Mouse (Mus musculus) kidney, adult 18-20 months (tissue): Measurements from ENCODE around the gene Ncaph.
A peak's percentile ranks its signal among the peaks of the same experiment; 100 is the strongest.
"Not testable (repeated sequence)": the region's sequence is repeated elsewhere in the genome, so short reads cannot be mapped to it uniquely, and the experiment has no call there.

Experiments used
- DNase-seq: peaks from one replicate; pipeline ENCODE4 v3.0.0; 2021

The Ncaph gene

DNA sequence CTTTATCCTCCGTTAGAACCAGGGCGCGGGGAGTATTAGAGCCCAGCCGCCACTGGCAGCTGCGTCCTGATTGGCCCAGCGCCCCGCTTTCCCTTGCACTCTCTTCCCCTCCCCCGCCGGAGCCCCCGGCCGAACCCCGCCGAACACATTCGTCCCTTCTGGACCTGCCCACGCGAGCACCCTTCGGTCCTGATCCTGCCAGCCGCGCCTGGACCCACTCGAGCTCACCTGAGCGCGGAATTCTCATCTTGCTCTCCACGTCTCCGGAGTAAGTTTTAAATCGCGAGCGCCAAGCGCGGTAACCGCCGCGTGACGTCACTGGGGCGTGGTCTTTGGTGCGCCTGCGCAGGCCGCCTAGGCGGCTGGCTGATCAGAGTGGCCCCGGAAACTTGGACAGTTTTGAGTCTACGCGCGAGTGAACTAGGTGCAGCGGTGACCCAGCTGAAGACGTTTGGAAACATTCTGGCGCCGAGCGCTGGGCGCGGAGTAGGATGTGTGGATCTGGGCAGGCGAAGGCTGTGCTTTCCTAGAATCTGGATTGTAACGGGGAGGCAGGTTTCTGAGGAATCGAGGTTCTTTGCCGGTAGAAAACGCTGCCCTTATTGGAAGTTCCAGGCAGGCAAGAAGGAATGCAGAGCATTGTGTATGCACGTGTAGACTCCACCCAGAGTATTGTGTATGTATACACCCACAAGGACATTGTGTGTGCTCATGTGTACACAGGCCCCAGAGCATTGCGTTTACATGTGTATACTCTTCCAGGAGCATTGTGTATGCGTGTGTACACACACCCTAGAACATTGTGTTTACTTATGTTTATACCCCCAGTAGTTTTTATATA lies at the start of gene Ncaph:
Gene Ncaph, minus strand, starts transcription at position 334 of the 841 bp plus-strand sequence.
- DNase-seq: peak; percentile 95

DNA sequence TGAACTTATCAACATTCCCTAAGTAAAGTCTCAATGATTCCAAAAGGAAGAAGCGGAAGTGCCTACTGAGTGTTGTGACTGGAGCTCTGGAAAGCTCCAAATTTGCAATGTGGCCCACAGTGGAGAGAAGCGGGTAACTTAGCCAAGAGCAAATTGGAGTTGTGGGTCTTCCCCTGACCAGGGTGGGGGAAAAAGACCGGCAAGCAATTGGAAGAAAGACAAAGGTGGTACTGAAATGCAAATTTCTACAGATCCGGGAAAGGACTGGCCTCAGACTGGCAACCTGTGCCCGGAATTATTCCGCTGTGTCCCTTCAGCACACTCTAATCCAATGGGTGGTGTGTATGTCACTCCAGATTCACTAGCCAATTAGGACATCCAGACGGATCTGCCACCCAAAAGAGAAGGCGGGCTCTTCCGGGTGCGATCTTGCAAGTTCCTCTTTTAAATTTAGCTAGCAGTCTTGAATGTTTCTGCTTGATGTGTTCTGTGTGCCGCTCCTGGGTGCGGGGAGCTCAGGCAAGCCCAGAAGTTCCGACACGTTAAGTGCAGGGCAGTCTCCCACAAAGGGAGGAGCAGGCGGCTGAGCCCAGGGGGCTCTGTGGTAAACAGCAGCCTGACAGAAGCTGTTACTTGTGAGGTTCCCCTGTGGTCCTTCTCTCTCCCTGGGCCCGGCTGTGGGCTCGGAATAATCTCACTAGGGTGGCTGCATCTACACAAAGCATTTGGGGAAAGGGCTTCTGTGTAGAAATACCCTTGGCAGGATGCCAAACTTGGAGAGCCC lies 49.0 kb upstream of the Ncaph start:
- DNase-seq: peak; percentile 78

DNA sequence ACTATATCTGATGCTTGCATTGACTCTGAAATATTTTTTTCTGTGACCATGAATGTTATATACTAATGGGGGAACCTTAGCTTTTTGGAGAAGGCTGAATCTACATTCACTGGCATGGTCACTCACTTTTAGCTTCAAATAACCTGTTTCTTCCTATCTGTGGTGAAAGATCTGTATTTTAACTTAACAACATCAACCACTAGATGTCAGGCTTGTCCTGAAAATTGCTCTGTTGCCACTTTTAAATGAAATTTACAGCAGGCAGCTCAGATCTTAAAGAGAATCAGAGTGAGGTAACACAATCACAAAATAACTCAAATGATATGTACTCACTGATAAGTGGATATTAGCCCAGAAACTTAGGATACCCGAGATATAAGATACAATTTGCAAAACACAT lies 32.5 kb upstream of the Ncaph start:
- DNase-seq: not testable (repeated sequence)

DNA sequence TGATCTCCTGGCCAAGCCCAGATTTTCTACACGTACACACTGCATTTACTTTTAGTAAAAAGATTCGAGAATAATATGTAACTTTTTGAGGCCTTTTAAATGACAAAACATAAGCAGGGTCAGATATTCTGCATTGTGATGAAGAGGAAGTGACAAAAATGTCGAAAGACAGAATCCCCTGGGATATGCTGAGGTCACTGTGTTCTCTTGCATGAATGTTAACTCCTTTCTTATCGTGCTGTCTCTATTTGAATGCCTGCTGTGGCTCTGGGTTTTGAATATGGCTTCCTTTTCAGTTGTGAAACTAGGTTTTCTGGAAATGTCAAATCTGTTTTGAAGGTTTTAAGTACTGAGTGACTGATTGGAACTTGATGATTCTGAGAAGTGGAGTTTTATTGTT lies 31.9 kb upstream of the Ncaph start:
- DNase-seq: no peak

DNA sequence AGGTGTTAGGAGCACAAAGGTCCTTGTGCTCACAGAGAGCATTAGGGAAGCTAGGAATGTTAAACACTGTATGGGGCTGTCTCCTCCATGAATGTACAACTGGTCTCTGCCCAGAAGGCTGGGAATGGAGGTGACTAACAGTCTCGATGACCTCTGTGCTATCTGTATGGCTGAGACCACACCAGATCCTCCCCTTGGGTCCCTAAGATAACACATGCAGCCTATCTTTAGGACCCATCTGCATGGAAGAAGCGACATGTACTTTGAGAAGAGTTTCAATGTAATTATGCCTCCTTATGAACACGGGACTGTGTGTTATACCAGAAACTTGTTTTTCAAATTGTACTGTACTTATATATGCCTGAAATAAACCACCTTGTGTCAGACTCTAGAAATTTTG lies 11.9 kb upstream of the Ncaph start:
- DNase-seq: no peak

DNA sequence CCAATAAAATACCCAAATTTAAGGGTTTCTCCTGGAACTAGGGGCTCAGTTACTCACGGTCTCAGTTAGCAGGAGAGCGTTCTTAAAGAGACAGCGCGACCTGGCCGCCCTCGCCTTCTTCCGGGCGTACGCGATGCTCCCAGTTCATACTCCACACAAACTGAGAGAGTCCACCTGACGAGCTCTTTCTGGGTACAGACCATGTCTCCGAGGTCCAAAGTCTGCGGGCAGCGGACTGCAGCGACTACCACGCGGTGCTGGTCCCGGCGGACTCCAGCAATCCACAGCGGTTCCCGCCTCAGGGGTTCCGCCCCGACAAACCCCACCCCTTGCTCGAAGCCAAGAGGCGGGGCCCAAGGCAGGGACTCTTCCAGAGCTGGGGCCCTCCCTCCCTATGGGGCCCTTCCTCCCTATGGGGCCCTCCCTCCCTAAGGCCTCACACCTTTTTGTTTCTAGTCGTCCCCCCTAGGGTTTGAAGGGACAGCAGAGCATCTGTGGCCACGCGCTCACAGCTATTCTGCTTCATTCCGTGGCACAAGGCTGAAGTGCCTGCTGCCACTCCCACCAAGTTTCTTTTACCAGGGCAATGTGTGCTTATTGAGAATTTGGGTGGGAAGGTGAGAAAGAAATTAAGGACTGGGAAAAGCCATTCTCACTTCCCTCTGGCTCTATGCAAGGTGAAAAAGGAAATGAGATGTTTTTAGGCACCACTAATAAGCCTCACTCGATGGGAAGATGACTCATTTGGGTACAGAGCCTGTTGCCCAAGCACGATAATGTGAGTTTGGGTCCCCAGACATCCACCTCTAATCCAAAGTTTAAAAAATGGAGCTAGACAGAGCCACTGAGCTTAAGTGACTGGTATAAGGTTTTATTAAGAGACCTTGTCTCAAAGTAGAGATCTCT lies 9.7 kb upstream of the Ncaph start, which contains the start of gene Itpripl1:
Gene Itpripl1, minus strand, starts transcription at position 285 of the 906 bp plus-strand sequence.
- peak; percentile 90 for DNase-seq

DNA sequence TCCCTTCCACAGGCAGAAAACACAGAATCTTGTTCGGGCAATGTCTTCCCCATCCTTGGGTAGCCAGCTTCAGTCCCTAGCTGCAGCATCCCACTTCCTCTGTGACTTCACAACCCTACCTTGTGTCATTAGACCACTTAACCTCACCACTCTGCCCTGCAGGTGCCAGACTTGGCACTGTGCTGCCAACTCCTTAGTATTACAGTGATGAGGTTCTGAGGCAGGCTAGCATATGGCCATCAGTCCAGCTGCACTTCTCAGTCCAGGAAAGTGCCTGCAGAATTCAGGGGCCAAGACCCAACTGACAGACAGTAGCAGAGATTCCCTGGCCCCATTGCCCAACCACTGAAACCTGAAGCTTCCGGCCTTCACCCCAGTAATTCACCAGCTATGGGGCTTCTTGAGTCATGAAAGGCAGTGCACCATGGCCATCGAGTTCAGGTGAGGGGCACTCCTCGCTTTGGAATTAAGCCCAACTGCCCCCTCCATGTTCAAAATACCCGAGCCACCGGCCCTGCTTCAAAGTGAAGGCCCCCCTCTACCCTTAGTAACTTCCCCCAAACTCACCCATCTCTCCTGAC lies 8.9 kb upstream of the Ncaph start:
- peak; percentile 31 for DNase-seq

DNA sequence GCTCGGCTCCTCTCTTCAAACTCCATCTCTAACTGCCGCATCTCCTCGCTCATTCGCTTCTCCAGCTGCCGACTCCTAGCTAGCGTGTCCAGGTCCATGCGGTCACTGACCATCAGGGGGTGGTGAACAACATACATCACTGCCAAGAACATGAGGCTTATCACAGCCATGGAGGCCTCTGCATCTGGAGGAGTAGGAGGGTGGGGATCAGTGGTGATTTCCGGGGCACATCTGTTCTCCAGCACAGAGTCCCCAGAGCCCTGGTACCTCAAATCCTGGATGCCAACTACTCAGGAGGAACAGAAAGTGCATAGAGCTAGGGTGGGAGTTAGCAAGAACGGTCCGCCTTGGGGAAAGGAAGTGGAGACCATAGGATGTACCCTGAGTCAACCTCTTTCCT lies 8.3 kb upstream of the Ncaph start:
- no peak for DNase-seq

DNA sequence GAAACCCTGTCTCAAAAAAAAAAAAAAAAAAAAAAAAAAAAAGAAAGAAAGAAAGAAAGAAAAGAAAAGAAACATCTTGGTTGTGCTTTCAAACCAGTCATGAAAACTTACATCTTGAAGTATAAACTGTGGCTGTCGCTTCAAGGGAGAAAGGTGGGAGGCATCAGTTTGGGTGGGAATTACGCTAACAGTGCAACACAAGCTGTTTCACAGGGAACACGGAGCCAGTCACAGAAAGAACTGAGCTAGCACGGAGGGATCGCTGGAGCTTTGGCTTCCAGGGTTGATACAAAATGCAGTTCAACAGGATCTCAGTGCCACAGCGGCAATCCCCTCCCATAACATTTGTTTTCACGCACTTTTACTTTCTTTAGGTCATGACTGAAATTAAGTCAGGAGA lies 6.3 kb upstream of the Ncaph start:
- DNase-seq: no peak

DNA sequence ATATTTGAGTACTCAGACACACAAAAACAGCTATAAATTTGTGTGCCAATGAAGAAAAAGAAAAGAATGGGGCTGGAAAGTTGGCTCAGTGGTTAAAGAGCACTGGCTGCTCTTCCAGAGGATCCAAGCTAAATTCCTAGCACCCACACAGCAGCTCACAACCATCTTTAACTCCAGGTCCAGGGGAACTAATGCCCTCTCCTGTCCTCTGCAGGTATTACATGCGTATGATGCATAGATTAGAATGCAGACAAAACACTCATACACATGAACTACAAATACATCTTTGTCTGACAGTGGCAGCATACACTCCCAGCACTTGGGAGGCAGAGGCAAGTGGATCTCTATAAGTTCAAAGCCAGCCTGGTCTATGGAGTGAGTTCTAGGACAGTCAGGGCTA lies 5.9 kb upstream of the Ncaph start:
- DNase-seq: no peak

DNA sequence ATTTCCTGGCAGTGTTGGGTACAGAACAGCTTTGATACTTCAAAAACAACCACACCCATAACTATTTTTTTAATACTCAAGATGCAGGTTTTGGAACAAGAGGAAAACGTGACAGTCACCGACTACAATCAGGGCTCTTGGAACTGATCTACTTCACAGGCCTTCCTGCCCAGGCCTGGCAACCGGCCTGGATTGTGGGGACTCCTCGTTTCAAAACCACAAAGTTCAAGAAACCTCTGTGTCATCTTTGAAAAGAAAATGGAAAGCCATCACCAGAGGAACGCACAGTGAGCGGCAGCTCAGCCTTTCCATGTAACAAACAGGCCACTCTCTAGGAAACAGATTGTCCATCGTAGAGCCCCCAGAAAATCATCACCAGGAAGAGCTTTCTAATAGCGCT lies 5.3 kb upstream of the Ncaph start:
- no peak for DNase-seq

DNA sequence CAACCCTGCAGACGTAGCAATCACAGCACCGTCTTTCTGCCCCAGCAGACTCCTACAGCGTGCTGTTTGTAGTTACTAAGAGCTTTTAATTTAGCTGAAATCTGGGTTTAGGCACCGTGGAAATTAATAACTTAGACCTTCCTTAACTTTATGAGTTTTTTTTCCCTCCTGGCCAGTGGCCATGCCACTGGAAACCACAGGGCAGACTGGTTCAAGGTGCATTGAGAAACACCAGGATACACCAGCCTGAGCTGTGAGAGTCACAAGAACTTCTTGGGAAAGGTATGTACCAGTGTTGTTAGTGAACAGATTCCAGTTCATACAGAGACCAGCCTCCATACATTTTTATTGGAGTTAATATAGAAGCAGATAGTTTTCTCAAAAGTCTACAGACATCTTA lies 4.7 kb upstream of the Ncaph start:
- no peak for DNase-seq

DNA sequence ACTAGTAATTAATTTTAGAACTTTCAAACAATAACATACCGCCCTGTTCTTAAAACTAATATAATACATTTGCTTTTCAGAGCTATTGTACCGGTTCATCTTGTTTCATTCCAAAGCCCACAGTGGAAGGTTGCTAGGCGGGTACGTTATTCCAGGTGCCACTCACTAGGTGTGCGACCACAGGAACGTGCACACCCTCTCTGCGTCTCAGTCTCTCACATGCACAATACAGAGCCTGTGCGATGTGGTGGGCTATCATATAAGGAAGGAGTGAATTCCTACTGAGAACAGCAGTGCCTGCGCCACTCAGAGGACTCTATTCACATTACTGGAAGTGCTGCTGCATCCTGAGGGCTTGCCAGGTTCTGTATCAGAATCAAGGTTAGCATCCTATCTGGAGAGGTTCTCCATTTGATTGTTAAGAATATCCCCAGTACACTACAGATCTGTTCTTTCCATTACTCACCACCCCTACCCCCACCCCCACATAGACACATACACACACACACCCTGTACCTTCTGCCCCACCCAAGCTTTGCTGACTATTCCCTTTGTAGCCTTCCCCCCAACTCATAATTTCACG lies 4.2 kb upstream of the Ncaph start:
- no peak for DNase-seq

DNA sequence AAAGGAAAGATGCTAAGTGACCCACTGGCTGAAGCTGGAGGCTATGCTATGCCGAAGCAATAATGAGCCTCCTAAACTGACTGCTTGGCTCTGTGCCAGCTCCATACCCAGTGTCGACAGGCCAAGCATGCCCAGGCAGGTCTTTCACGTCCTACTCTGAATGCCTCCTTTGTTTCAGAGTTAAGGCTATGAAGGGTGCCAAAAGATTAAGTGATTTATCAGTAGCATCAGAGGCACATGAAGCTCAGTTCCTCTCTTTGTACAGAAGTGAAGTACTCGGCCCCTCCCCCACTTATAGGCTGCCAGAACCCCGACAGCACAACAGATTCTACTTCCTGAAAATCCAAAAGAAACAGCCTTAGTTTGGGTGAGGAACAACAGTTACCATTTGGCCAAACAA lies 3.2 kb upstream of the Ncaph start:
- peak; percentile 25 for DNase-seq

DNA sequence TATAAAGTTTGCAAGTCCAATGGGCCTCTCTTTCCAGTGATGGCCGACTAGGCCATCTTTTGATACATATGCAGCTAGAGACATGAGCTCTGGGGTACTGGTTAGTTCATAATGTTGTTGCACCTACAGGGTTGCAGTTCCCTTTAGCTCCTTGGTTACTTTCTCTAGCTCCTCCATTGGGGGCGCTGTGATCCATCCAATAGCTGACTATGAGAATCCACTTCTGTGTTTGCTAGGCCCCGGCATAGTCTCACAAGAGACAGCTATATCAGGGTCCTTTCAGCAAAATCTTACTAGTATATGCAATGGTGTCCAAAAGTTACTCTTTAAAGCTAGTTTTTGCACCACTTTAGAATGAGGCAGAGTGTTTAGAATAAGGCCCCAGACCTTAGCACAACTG lies 1.5 kb upstream of the Ncaph start:
- not testable (repeated sequence) for DNase-seq

DNA sequence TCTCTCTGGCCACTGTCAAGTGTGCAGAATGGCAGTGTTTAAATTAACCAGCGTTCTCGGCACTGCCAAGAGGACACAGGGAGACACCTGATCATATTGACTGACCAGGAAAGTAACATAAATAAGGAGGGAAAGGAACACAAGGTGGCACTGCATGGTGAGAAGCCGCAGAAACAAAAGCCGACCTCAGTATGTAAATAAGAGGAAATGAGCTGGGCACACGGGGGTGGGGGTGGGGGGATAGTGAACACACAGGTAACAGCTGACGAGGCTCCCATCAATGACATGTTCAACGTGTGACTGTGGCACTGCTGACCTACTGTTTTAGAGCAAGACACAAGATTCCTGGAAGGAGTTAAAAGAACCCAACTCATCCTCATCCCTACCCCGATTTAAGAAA lies 2.4 kb downstream of the Ncaph start:
- no peak for DNase-seq

DNA sequence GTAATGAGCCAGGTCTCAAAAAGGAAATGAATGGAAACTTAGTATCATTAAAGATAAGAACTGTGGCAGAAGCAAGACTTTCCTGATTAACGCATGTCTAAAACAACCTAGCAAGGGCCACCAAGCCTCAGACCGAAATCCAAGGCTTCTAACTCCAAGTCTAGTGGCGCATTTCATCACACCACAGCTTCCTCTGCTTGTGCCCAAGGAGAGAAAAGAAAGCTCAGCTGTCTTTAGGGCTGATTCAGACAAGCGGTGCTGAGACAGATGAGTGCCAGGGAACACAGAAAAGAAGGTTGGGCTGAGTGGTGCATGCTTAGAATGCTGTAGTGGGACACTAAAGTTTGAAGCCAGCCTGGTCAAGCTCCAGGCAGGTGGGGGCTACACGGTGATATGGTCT lies 4.8 kb downstream of the Ncaph start:
- DNase-seq: no peak

DNA sequence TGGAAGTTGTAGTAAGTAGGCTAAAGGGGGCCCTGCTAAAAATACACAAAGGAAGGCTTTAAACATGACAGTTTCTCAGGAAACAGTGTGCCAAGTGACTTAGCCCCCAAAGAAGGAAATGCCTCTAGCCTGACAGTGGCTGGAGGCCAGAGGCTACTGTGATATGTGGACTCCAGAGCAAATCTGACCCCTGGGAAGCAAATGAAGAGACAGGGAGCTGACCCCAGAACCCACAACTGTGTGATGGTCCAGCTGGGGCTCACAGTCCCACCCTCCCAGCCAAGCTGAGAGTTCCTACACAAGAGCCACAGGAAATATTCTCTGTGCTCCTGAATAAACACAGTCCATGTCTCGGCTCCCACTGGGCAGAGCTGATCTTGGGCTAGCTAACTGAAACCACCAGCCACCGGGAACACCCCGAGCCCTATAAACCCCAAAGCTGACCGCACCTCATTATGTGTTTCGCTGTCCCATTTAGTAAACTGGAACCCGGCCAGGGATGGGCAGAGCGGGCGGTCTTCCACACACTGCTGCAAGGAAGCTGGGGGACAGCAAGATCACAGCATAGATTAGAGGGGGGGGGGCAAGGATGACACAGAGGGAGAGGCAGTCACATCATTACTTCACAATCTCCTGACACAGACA lies 12.0 kb downstream of the Ncaph start:
- DNase-seq: peak; percentile 26

DNA sequence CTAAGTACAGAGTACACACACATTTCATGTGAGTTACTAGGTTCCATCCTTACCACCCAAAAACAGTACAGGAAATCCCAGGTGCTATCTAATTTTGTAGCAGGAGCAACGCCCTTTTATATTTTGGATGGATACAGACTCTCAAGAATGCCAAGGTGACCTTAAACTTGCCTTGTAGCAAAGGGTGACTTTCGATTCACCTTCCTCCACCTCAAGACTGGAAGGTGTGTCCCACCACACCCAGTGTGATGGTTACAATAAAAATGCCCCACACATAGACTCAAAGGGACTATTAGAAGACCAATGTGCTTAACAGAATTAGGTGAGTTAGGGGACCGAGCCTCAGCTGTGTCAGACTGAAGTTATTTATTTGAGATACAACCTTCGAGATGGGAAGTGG lies 24.8 kb downstream of the Ncaph start:
- no peak for DNase-seq

DNA sequence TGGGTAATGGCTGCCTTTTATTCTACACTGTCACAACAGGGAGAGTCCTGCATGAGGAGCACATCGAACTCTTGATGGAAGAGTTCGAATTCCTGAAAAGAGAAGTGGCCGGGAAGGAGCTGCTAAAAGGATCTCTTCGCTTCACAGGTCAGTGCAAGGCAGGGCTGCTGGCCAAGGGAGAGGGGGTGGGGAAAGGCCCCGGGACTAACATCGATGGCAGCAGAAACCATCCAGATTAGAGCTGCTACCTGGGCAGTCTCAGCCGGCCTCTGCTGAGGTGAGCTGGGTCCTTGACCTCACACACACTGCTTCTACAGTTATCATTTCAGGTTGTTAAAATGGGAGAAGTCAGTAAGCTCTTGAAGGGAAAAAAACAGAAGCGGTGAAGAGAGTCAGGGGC lies 41.8 kb downstream of the Ncaph start:
- DNase-seq: no peak

DNA sequence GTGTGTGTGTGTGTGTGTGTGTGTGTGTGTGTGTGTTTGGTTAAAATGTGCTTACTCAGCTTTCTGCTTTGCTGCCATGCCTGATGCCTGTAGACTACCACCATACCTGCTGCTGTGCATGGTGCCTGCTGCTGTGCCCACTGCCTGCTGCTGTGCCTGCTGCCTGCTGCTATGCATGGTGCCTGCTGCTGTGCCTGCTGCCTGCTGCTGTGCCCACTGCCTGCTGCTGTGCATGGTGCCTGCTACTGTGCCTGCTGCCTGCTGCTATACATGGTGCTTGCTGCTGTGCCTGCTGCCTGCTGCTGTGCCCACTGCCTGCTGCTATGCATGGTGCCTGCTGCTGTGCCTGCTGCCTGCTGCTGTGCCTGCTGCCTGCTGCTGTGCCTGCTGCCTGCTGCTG lies 43.6 kb downstream of the Ncaph start:
- DNase-seq: not testable (repeated sequence)

DNA sequence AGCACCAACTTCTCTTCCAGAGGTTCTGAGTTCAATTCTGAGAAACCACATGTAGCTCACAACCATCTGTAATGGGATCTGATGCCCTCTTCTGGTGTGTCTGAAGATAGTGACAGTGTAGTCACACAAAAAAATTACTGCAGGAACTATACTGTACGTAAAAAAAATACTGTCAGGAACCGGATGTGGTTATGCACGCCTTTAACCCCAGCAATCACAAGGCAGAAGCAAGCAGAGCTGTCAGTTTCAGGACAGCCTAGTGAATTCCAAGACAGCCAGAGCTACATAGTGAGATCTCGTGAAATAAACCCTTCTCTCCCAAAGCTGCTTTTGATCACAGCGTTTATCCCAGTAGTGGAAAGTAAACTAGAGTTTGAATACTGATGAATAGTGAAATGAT lies 47.5 kb downstream of the Ncaph start:
- no peak for DNase-seq
